In the genomic region with DNA sequence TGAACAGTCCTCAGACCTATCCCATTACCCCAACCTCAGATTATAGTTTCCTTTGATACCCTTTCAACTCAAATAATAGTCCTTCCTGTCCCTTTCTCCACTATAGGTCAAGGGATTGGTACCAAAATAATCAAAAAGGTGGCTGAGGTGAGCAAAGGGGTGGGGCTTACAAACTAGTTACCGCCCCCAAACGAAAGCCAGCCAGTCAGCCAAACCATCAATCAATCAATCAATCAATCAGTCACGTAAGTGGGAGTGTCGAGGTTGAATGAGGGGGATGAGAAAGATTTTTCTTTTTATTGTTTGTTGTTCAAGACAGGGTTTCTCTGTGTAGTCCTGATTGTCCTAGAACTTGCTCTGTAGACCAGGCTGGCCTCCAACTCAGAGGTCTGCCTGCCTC, we compare ENCODE assay signal across 10 mouse cellular contexts. TPM values are rescaled to one million over a fixed set of nuclear protein-coding genes. Genes with fewer than 3 reads are reported as not detected.
A peak's percentile ranks its signal among the peaks of the same experiment; 100 is the strongest.
DNase-seq lines count a peak whose midpoint lies in the region; ATAC-seq and TF ChIP-seq lines count a peak whose summit lies in the region.
"Had no signal": no experiment of that assay in that cellular context is flagged by ENCODE, and none has a peak within 500 bp of the region (broad histone marks: within the 10 kb centered on the region; RNA-seq: fewer than 3 reads in every experiment).

No protein-coding gene starts in this region.

- 56% methylated on average over 4 of the region's 4 CpGs for WGBS in heart, embryonic 10.5 days
- WGBS in hindbrain, embryonic 12.5 days: 65% methylated on average over 4 of the region's 4 CpGs
- WGBS in midbrain, embryonic 10.5 days: 76% methylated on average over 4 of the region's 4 CpGs

- H3K4me2 ChIP-seq in hindbrain, embryonic 12.5 days (replicated peaks): peak overlapping the region; percentile 74

- no peaks in the 10 kb centered on the region for H3K9me3 ChIP-seq in heart, embryonic 10.5 days
- H3K9me3 ChIP-seq in ES-E14 (ENCODE audit: control insufficient read depth, insufficient read depth, low read depth, low read length): no peaks in the 10 kb centered on the region
- no peaks in the 10 kb centered on the region for H3K9me3 ChIP-seq in hindbrain, embryonic 12.5 days (replicated peaks)
- H3K9me3 ChIP-seq in midbrain, embryonic 10.5 days (replicated peaks): no peaks in the 10 kb centered on the region

- H3K36me3 ChIP-seq in heart, embryonic 10.5 days: no peaks in the 10 kb centered on the region
- H3K36me3 ChIP-seq in ES-E14 (ENCODE audit: control insufficient read depth, insufficient read depth, low read length, poor library complexity, severe bottlenecking): no peaks in the 10 kb centered on the region
- H3K36me3 ChIP-seq in hindbrain, embryonic 12.5 days: no peaks in the 10 kb centered on the region
- no peaks in the 10 kb centered on the region for H3K36me3 ChIP-seq in midbrain, embryonic 10.5 days

- peak overlapping the region; percentile 3; the same call in 1 of the 2 replicates for H3K9ac ChIP-seq in ES-E14 (ENCODE audit: insufficient read depth, low read depth, low read length, poor library complexity, severe bottlenecking)
- H3K9ac ChIP-seq in hindbrain, embryonic 12.5 days: no peak overlapping the region

- intact Hi-C loops in heart, postnatal 25 days (cut with DNase I): no loop called here

- H3K4me1 ChIP-seq in heart, embryonic 10.5 days: peaks cover 26% of the 10 kb centered on the region
- peaks cover 2 to 9% of the 10 kb centered on the region in 2 experiments; a peak in 2 of 4 replicates for H3K4me1 ChIP-seq in ES-E14 (ENCODE audit: control insufficient read depth in 2 of 2, insufficient read depth in 2 of 2, low read length in 2 of 2, poor library complexity in 1 of 2)
- H3K4me1 ChIP-seq in hindbrain, embryonic 12.5 days: peaks cover 16% of the 10 kb centered on the region
- peaks cover 25% of the 10 kb centered on the region for H3K4me1 ChIP-seq in midbrain, embryonic 10.5 days

- no peaks in the 10 kb centered on the region for H3K27me3 ChIP-seq in heart, embryonic 10.5 days (ENCODE audit: insufficient read depth, poor library complexity, severe bottlenecking)
- no peaks in the 10 kb centered on the region for H3K27me3 ChIP-seq in hindbrain, embryonic 12.5 days
- peaks cover 3% of the 10 kb centered on the region; the same call in 1 of the 2 replicates for H3K27me3 ChIP-seq in midbrain, embryonic 10.5 days (ENCODE audit: low read depth, poor library complexity, severe bottlenecking)

- peak overlapping the region; percentile 74; the same call in 1 of the 2 replicates for H3K4me3 ChIP-seq in heart, embryonic 10.5 days
- peak overlapping the region in 1 of 2 experiments; percentile 88; a peak in 2 of 4 replicates for H3K4me3 ChIP-seq in ES-E14 (ENCODE audit: insufficient read depth in 1 of 2, low read depth in 1 of 2, low read length in 2 of 2, poor library complexity in 1 of 2, severe bottlenecking in 1 of 2)
- H3K4me3 ChIP-seq in hindbrain, embryonic 12.5 days: no peak overlapping the region
- H3K4me3 ChIP-seq in midbrain, embryonic 10.5 days: peak overlapping the region; percentile 59; the same call in 1 of the 2 replicates

- in situ Hi-C loops in ES-E14 (cut with MboI; ENCODE audit: low sequenced_read_pairs in 2 of 2, unreplicated experiment in 2 of 2): no loop called here

- H3K27ac ChIP-seq in heart, embryonic 10.5 days: 0 out of 2 replicates have a peak overlapping the region, but pooled peaks have one; percentile 93
- no peak overlapping the region for H3K27ac ChIP-seq in ES-E14 (ENCODE audit: insufficient read depth, low read depth, low read length, poor library complexity, severe bottlenecking)
- H3K27ac ChIP-seq in hindbrain, embryonic 12.5 days: no peak overlapping the region
- H3K27ac ChIP-seq in midbrain, embryonic 10.5 days (replicated peaks): no peak overlapping the region

- no peak for DNase-seq in heart, embryonic 10.5 days (ENCODE audit: low spot score)
- no peak for DNase-seq in heart, postnatal 25 days (ENCODE audit: low spot score)
- no peak for DNase-seq in ES-E14 (ENCODE audit: low read depth, low spot score)
- no peak for DNase-seq in midbrain, embryonic 10.5 days (ENCODE audit: low spot score)
- no peak for DNase-seq in retina, embryonic 14.5 days (ENCODE audit: low spot score)
- no peak for DNase-seq in layer of hippocampus, adult 9-10 months (ENCODE audit: low spot score)
- no peak for DNase-seq in gastrocnemius, postnatal 10 days
- DNase-seq: thymus, postnatal 25 days had no signal

- no peak for ATAC-seq in hindbrain, embryonic 12.5 days (ENCODE audit: low FRiP score)

TF ChIP-seq in ES-E14, 5 proteins besides CTCF, POLR2A, EP300 and RAD21:
- TF ChIP-seq ZNF384 (IDR thresholded peaks at IDR 0.05; ENCODE audit: low read depth, low read length): no peak
- no peak for TF ChIP-seq ZC3H11A (IDR thresholded peaks at IDR 0.05; ENCODE audit: borderline replicate concordance, low read depth, low read length)
- no peak for TF ChIP-seq MAFK (IDR thresholded peaks at IDR 0.05; ENCODE audit: insufficient read depth, low read depth, low read length)
- TF ChIP-seq CHD2 (IDR thresholded peaks at IDR 0.05; ENCODE audit: low read depth, low read length): no peak
- TF ChIP-seq HCFC1 (IDR thresholded peaks at IDR 0.05; ENCODE audit: borderline replicate concordance, insufficient read depth, low read length): no peak

RNA-seq across cellular contexts. Expression of a gene that starts 1.2 kb away (rescaled TPM):
- 18.8 and 21.8 TPM in 2 replicates for polyA plus RNA-seq in heart, embryonic 10.5 days (2016; fragmentation: Nextera tagmentation; extraction: Ambion mirVana)
- total RNA-seq in heart, postnatal 25 days (2021): 1 to 10 TPM; 2.3 to 2.5 TPM
- 3.2 and 3.6 TPM in 2 replicates for total RNA-seq in ES-E14 (2012; rRNA removed)
- polyA plus RNA-seq in hindbrain, embryonic 12.5 days (2016; fragmentation: Nextera tagmentation; extraction: Ambion mirVana): 24.4 and 26.6 TPM in 2 replicates
- polyA plus RNA-seq in midbrain, embryonic 10.5 days (2016; fragmentation: Nextera tagmentation; extraction: Ambion mirVana): 16.1 and 20.6 TPM in 2 replicates
- 1 to 10 TPM; 5.6 to 5.7 TPM for total RNA-seq in gastrocnemius, postnatal 10 days (2021)

RNA-seq across cellular contexts. Expression of a gene that starts 5.3 kb away (rescaled TPM):
- 0.25 and 7.5 TPM in 2 replicates for polyA plus RNA-seq in heart, embryonic 10.5 days (2016; fragmentation: Nextera tagmentation; extraction: Ambion mirVana)
- total RNA-seq in heart, postnatal 25 days (2021): not detected
- total RNA-seq in ES-E14 (2012; rRNA removed): not detected in 2 replicates
- not detected in 2 replicates for polyA plus RNA-seq in hindbrain, embryonic 12.5 days (2016; fragmentation: Nextera tagmentation; extraction: Ambion mirVana)
- not detected in 2 replicates for polyA plus RNA-seq in midbrain, embryonic 10.5 days (2016; fragmentation: Nextera tagmentation; extraction: Ambion mirVana)
- total RNA-seq in gastrocnemius, postnatal 10 days (2021): under 1 TPM in 1 of 2 experiments, not detected in 1; 0.54 TPM
- total RNA-seq: left cerebral cortex, postnatal 14 days had no signal

RNA-seq across cellular contexts. Expression of a gene that starts 9.8 kb away (rescaled TPM):
- polyA plus RNA-seq in heart, embryonic 10.5 days (2016; fragmentation: Nextera tagmentation; extraction: Ambion mirVana): 31.5 and 44.7 TPM in 2 replicates
- 10 to 100 TPM; 81.8 to 84.9 TPM for total RNA-seq in heart, postnatal 25 days (2021)
- 153 and 161 TPM in 2 replicates for total RNA-seq in ES-E14 (2012; rRNA removed)
- 62.7 and 62.8 TPM in 2 replicates for polyA plus RNA-seq in hindbrain, embryonic 12.5 days (2016; fragmentation: Nextera tagmentation; extraction: Ambion mirVana)
- polyA plus RNA-seq in midbrain, embryonic 10.5 days (2016; fragmentation: Nextera tagmentation; extraction: Ambion mirVana): 36.2 and 39.1 TPM in 2 replicates
- 10 to 100 TPM; 66.3 to 85.0 TPM for total RNA-seq in gastrocnemius, postnatal 10 days (2021)

RNA-seq across cellular contexts. Expression of a gene that starts 17.3 kb away (rescaled TPM):
- 15.6 and 24.1 TPM in 2 replicates for polyA plus RNA-seq in heart, embryonic 10.5 days (2016; fragmentation: Nextera tagmentation; extraction: Ambion mirVana)
- 10 to 100 TPM; 18.0 to 25.8 TPM for total RNA-seq in heart, postnatal 25 days (2021)
- total RNA-seq in ES-E14 (2012; rRNA removed): 12.1 and 13.1 TPM in 2 replicates
- polyA plus RNA-seq in hindbrain, embryonic 12.5 days (2016; fragmentation: Nextera tagmentation; extraction: Ambion mirVana): 12.1 and 18.5 TPM in 2 replicates
- 6.0 and 8.6 TPM in 2 replicates for polyA plus RNA-seq in midbrain, embryonic 10.5 days (2016; fragmentation: Nextera tagmentation; extraction: Ambion mirVana)
- 100 to 1,000 TPM; 351 to 394 TPM for total RNA-seq in gastrocnemius, postnatal 10 days (2021)

RNA-seq across cellular contexts. Expression of a gene that starts 32.1 kb away (rescaled TPM):
- 0.15 TPM in 1 of 2 replicates, not detected in the other for polyA plus RNA-seq in heart, embryonic 10.5 days (2016; fragmentation: Nextera tagmentation; extraction: Ambion mirVana)
- not detected for total RNA-seq in heart, postnatal 25 days (2021)
- 6.6 and 8.2 TPM in 2 replicates for total RNA-seq in ES-E14 (2012; rRNA removed)
- polyA plus RNA-seq in hindbrain, embryonic 12.5 days (2016; fragmentation: Nextera tagmentation; extraction: Ambion mirVana): 0.26 TPM in 1 of 2 replicates, not detected in the other
- 0.16 TPM in 1 of 2 replicates, not detected in the other for polyA plus RNA-seq in midbrain, embryonic 10.5 days (2016; fragmentation: Nextera tagmentation; extraction: Ambion mirVana)
- total RNA-seq in gastrocnemius, postnatal 10 days (2021): under 1 TPM in 1 of 2 experiments, not detected in 1; 0.32 TPM
- total RNA-seq: left cerebral cortex, postnatal 14 days had no signal
